Comparison of ENCODE assay signal across 8 mouse cellular contexts in genomic region chr16:10991737-10992089, GRCm38 (mm10).
DNase-seq lines count a peak whose midpoint lies in the region; ATAC-seq and TF ChIP-seq lines count a peak whose summit lies in the region.

No protein-coding gene starts in this region.

- peak overlapping the region; percentile 61 for H3K4me2 ChIP-seq in kidney, postnatal 0 days (ENCODE audit: low read length)
- peak overlapping the region; percentile 60 for H3K4me2 ChIP-seq in embryonic facial prominence, embryonic 12.5 days (replicated peaks)
- peak overlapping the region; percentile 62 for H3K4me2 ChIP-seq in intestine, embryonic 16.5 days (ENCODE audit: low read depth, low read length)
- H3K4me2 ChIP-seq in neural tube, embryonic 12.5 days (replicated peaks): peak overlapping the region; percentile 89

- H3K9me3 ChIP-seq in kidney, postnatal 0 days (replicated peaks; ENCODE audit: low read length): no peaks in the 10 kb centered on the region
- peaks cover 6% of the 10 kb centered on the region; the same call in 1 of the 2 replicates for H3K9me3 ChIP-seq in embryonic facial prominence, embryonic 12.5 days
- H3K9me3 ChIP-seq in intestine, embryonic 16.5 days (ENCODE audit: control insufficient read depth, low read length): no peaks in the 10 kb centered on the region
- H3K9me3 ChIP-seq in neural tube, embryonic 12.5 days: peaks cover 7% of the 10 kb centered on the region; the same call in 1 of the 2 replicates

- no peaks in the 10 kb centered on the region for H3K27me3 ChIP-seq in kidney, postnatal 0 days (ENCODE audit: insufficient read depth, low read length)
- no peaks in the 10 kb centered on the region for H3K27me3 ChIP-seq in embryonic facial prominence, embryonic 12.5 days
- no peaks in the 10 kb centered on the region for H3K27me3 ChIP-seq in intestine, embryonic 16.5 days (replicated peaks; ENCODE audit: control insufficient read depth, insufficient read depth, low read length)
- no peaks in the 10 kb centered on the region for H3K27me3 ChIP-seq in neural tube, embryonic 12.5 days (replicated peaks)

- peak overlapping the region; percentile 93 for H3K27ac ChIP-seq in kidney, postnatal 0 days
- no peak overlapping the region for H3K27ac ChIP-seq in embryonic facial prominence, embryonic 12.5 days
- H3K27ac ChIP-seq in intestine, embryonic 16.5 days (ENCODE audit: low read length): peak overlapping the region; percentile 87
- H3K27ac ChIP-seq in neural tube, embryonic 12.5 days: no peak overlapping the region

- DNase-seq in kidney, postnatal 0 days (ENCODE audit: low spot score): peak; percentile 56
- DNase-seq in kidney, adult 18-20 months: no peak
- DNase-seq in cerebellum, adult 8-10 months: no peak
- no peak for DNase-seq in gastrocnemius, adult 18-20 months (ENCODE audit: low spot score)
- DNase-seq in cerebellum, adult 11-12 months: no peak

- no peak for ATAC-seq in kidney, postnatal 0 days (replicated peaks; ENCODE audit: low FRiP score, low read depth)
- ATAC-seq in embryonic facial prominence, embryonic 12.5 days (ENCODE audit: insufficient number of reproducible peaks, insufficient read depth, low FRiP score, low TSS enrichment): no peak
- peak; percentile 1 for ATAC-seq in intestine, embryonic 16.5 days
- 0 out of 2 replicates have a peak, but pooled peaks have one; percentile 3 for ATAC-seq in neural tube, embryonic 12.5 days (ENCODE audit: low FRiP score, low read depth)

- H3K36me3 ChIP-seq in kidney, postnatal 0 days (ENCODE audit: insufficient read depth, low read length): no peaks in the 10 kb centered on the region
- H3K36me3 ChIP-seq in embryonic facial prominence, embryonic 12.5 days: peaks cover 15% of the 10 kb centered on the region
- 0 out of 2 replicates have a peak, but pooled peaks cover 8% of the 10 kb centered on the region for H3K36me3 ChIP-seq in intestine, embryonic 16.5 days (ENCODE audit: control insufficient read depth, insufficient read depth, low read length)
- H3K36me3 ChIP-seq in neural tube, embryonic 12.5 days: no peaks in the 10 kb centered on the region

- H3K4me1 ChIP-seq in kidney, postnatal 0 days (replicated peaks; ENCODE audit: insufficient read depth, low read length): peaks cover 19% of the 10 kb centered on the region
- H3K4me1 ChIP-seq in embryonic facial prominence, embryonic 12.5 days: no peaks in the 10 kb centered on the region
- peaks cover 20% of the 10 kb centered on the region; the same call in 1 of the 2 replicates for H3K4me1 ChIP-seq in intestine, embryonic 16.5 days (ENCODE audit: control insufficient read depth, insufficient read depth, low read length)
- H3K4me1 ChIP-seq in neural tube, embryonic 12.5 days: 0 out of 2 replicates have a peak, but pooled peaks cover 7% of the 10 kb centered on the region

- H3K4me3 ChIP-seq in kidney, postnatal 0 days (replicated peaks; ENCODE audit: low read depth, low read length): peak overlapping the region; percentile 65
- peak overlapping the region; percentile 66 for H3K4me3 ChIP-seq in embryonic facial prominence, embryonic 12.5 days
- peak overlapping the region; percentile 85 for H3K4me3 ChIP-seq in intestine, embryonic 16.5 days (ENCODE audit: low read length)
- peak overlapping the region; percentile 67 for H3K4me3 ChIP-seq in neural tube, embryonic 12.5 days

- peak; percentile 41 for TF ChIP-seq CTCF in kidney, postnatal 0 days (IDR thresholded peaks at IDR 0.05; ENCODE audit: low read depth)

- peak overlapping the region; percentile 87 for H3K9ac ChIP-seq in kidney, postnatal 0 days (ENCODE audit: low read depth, low read length)
- peak overlapping the region; percentile 67; the same call in 1 of the 2 replicates for H3K9ac ChIP-seq in embryonic facial prominence, embryonic 12.5 days
- peak overlapping the region; percentile 96 for H3K9ac ChIP-seq in intestine, embryonic 16.5 days (ENCODE audit: low read depth, low read length)
- H3K9ac ChIP-seq in neural tube, embryonic 12.5 days: no peak overlapping the region

- 42% methylated on average over 5 of the region's 5 CpGs for WGBS in kidney, postnatal 0 days
- WGBS in embryonic facial prominence, embryonic 12.5 days: 51% methylated on average over 5 of the region's 5 CpGs
- 46% methylated on average over 5 of the region's 5 CpGs for WGBS in intestine, embryonic 16.5 days
- WGBS in neural tube, embryonic 12.5 days: 69% methylated on average over 5 of the region's 5 CpGs

Comparison
In these comparisons a context has a peak if more than half of its experiments do, and no peak if none do; other contexts are left out.
1. ATAC-seq: peak in intestine, embryonic 16.5 days (single experiment) and neural tube, embryonic 12.5 days (single experiment); none in kidney, postnatal 0 days (single experiment) and embryonic facial prominence, embryonic 12.5 days (single experiment).
2. H3K27ac ChIP-seq: peak in kidney, postnatal 0 days (single experiment) and intestine, embryonic 16.5 days (single experiment); none in embryonic facial prominence, embryonic 12.5 days (single experiment) and neural tube, embryonic 12.5 days (single experiment).
3. Peak in every context shown above with its lines, with median percentiles within 50 percentile points of each other: H3K4me2 ChIP-seq and H3K4me3 ChIP-seq.